Mouse (Mus musculus) erythroblast, embryonic 14.5 days (primary cell): ENCODE results near the gene Iqsec1.

Experiments used
- GATA1 ChIP-seq: IDR thresholded peaks from 2 replicates; pipeline ENCODE4 v1.6.1; 2012; ENCODE audit warnings: low read length, inconsistent platforms, mixed read lengths
- TAL1 ChIP-seq: IDR thresholded peaks from 3 replicates; pipeline ENCODE4 v1.6.1; 2012; ENCODE audit warnings: low read length, inconsistent platforms, mixed read lengths

- TF ChIP-seq GATA1 (no peak), TAL1 (no peak)
Observed at GRCm38 (mm10) chr6:91028256-91028655, 39.8 kb upstream of the Iqsec1 start.
